Mouse (Mus musculus): ENCODE data around the gene C1rl.
"Not testable (repeated sequence)": the region's sequence is repeated elsewhere in the genome, so short reads cannot be mapped to it uniquely, and the experiment has no call there.

- TF ChIP-seq EP300, POLR2A (IDR thresholded peaks at IDR 0.05; ENCODE audit: insufficient read depth, low read depth, low read length): not testable (repeated sequence)
- TF ChIP-seq CTCF (IDR thresholded peaks at IDR 0.05), result peak; percentile 64
These were observed 49.4 kb downstream of the C1rl start, which contains the start of gene C1s1 for GRCm38 (mm10) chr6:124542284-124542683.

Measured in heart, adult 2 months (tissue).